Mouse (Mus musculus) megakaryocyte, adult 5-6 weeks (primary cell): ENCODE data around the gene Ap1g2. TPM values are rescaled to one million over a fixed set of nuclear protein-coding genes. Genes with fewer than 3 reads are reported as not detected.

Experiments used
- ATAC-seq: 2 replicates; pipeline ENCODE4 v1.8.0; 2016; ENCODE audit warnings: mild to moderate bottlenecking, inconsistent platforms; ENCODE audit not compliant: poor library complexity, severe bottlenecking
- total RNA-seq, 2 experiments: library from RNA; stranded (forward) in 1 of 2; stranded (reverse) in 1 of 2; fragments of 153-499, 151-499 nt in 1 of 2; fragments of 221-1000, 200-1000 nt in 1 of 2; gene quantifications; 2 replicates each; pipeline versions ENCODE4 v1.2.3 to v1.2.4; 2015 to 2017

The Ap1g2 gene
- total RNA-seq, 2 experiments from 2014 or later = 11.8 to 46.7 TPM

- ATAC-seq = peak; percentile 74
These were observed 43.8 kb downstream of the Ap1g2 start for GRCm38 (mm10) chr14:55062626-55063025.

GRCm38 (mm10) chr14:55061845-55062244, 44.5 kb downstream of the Ap1g2 start:
- no peak for ATAC-seq

GRCm38 (mm10) chr14:55059931-55060330, 46.5 kb downstream of the Ap1g2 start:
- ATAC-seq = no peak

GRCm38 (mm10) chr14:55059009-55059408, 47.4 kb downstream of the Ap1g2 start:
- no peak for ATAC-seq

GRCm38 (mm10) chr14:55055167-55055834, 51.1 kb downstream of the Ap1g2 start:
- ATAC-seq = peak; percentile 71

- ATAC-seq = no peak; the same call in 1 of the 2 replicates
These were observed 52.1 kb downstream of the Ap1g2 start for GRCm38 (mm10) chr14:55054191-55054749.

- no peak for ATAC-seq
These were observed 52.6 kb downstream of the Ap1g2 start for GRCm38 (mm10) chr14:55053708-55054190.

GRCm38 (mm10) chr14:55053050-55053449, 53.3 kb downstream of the Ap1g2 start:
- no peak for ATAC-seq

- no peak for ATAC-seq
These were observed 53.9 kb downstream of the Ap1g2 start for GRCm38 (mm10) chr14:55052496-55052895.

Other genes starting within 250 kb of the Ap1g2 start
- gene Homez, start 235.6 kb downstream of the Ap1g2 start, total RNA-seq (2015) = 6.3 and 6.8 TPM in 2 replicates
- 4.6 and 13.3 TPM in 2 replicates for gene Homez, start 235.6 kb downstream of the Ap1g2 start, total RNA-seq (2017)
- 9.8 and 11.9 TPM in 2 replicates for gene Ppp1r3e, start 229.0 kb downstream of the Ap1g2 start, total RNA-seq (2015)
- 0.22 and 1.8 TPM in 2 replicates for gene Ppp1r3e, start 229.0 kb downstream of the Ap1g2 start, total RNA-seq (2017)
- 2.1 and 3.0 TPM in 2 replicates for gene Bcl2l2, start 223.2 kb downstream of the Ap1g2 start, total RNA-seq (2015)
- gene Bcl2l2, start 223.2 kb downstream of the Ap1g2 start, total RNA-seq (2017) = 4.4 and 6.2 TPM in 2 replicates
- gene Gm20521, start 223.2 kb downstream of the Ap1g2 start, total RNA-seq (2015) = not detected in 2 replicates
- not detected in 2 replicates for gene Gm20521, start 223.2 kb downstream of the Ap1g2 start, total RNA-seq (2017)
- gene Pabpn1, start 214.1 kb downstream of the Ap1g2 start, total RNA-seq (2015) = 48.9 and 67.2 TPM in 2 replicates
- gene Pabpn1, start 214.1 kb downstream of the Ap1g2 start, total RNA-seq (2017) = 153 and 165 TPM in 2 replicates
- 0.11 and 0.56 TPM in 2 replicates for gene Slc22a17, start 193.5 kb downstream of the Ap1g2 start, total RNA-seq (2015)
- gene Slc22a17, start 193.5 kb downstream of the Ap1g2 start, total RNA-seq (2017) = 0.73 TPM in 1 of 2 replicates, not detected in the other
- gene Efs, start 180.5 kb downstream of the Ap1g2 start, total RNA-seq (2015) = not detected in 2 replicates
- gene Efs, start 180.5 kb downstream of the Ap1g2 start, total RNA-seq (2017) = not detected in 2 replicates
- gene Il25, start 173.9 kb downstream of the Ap1g2 start, total RNA-seq (2015) = not detected in 2 replicates
- not detected in 2 replicates for gene Il25, start 173.9 kb downstream of the Ap1g2 start, total RNA-seq (2017)
- gene Cmtm5, start 170.3 kb downstream of the Ap1g2 start, total RNA-seq (2015) = not detected in 2 replicates
- not detected in 2 replicates for gene Cmtm5, start 170.3 kb downstream of the Ap1g2 start, total RNA-seq (2017)
- not detected in 2 replicates for gene Myh6, start 139.7 kb downstream of the Ap1g2 start, total RNA-seq (2015)
- gene Myh6, start 139.7 kb downstream of the Ap1g2 start, total RNA-seq (2017) = not detected in 2 replicates
- gene Gm17428, start 129.7 kb downstream of the Ap1g2 start, total RNA-seq (2015) = not detected in 2 replicates
- gene Gm17428, start 129.7 kb downstream of the Ap1g2 start, total RNA-seq (2017) = not detected in 2 replicates
- not detected in 2 replicates for gene Myh7, start 112.0 kb downstream of the Ap1g2 start, total RNA-seq (2015)
- gene Myh7, start 112.0 kb downstream of the Ap1g2 start, total RNA-seq (2017) = not detected in 2 replicates
- 56.1 and 56.9 TPM in 2 replicates for gene Ngdn, start 91.1 kb downstream of the Ap1g2 start, total RNA-seq (2015)
- gene Ngdn, start 91.1 kb downstream of the Ap1g2 start, total RNA-seq (2017) = 32.9 and 52.7 TPM in 2 replicates
- gene Zfhx2, start 14.3 kb downstream of the Ap1g2 start, total RNA-seq (2015) = 2.0 and 2.1 TPM in 2 replicates
- 1.1 and 1.3 TPM in 2 replicates for gene Zfhx2, start 14.3 kb downstream of the Ap1g2 start, total RNA-seq (2017)
- 5.4 and 6.9 TPM in 2 replicates for gene Thtpa, start 11.8 kb downstream of the Ap1g2 start, total RNA-seq (2015)
- gene Thtpa, start 11.8 kb downstream of the Ap1g2 start, total RNA-seq (2017) = 5.9 and 7.2 TPM in 2 replicates
- not detected in 2 replicates for gene Jph4, start 10.3 kb upstream of the Ap1g2 start, total RNA-seq (2015)
- gene Jph4, start 10.3 kb upstream of the Ap1g2 start, total RNA-seq (2017) = not detected in 2 replicates
- gene Dhrs2, start 115.4 kb upstream of the Ap1g2 start, total RNA-seq (2015) = not detected in 2 replicates
- gene Dhrs2, start 115.4 kb upstream of the Ap1g2 start, total RNA-seq (2017) = 0.45 TPM in 1 of 2 replicates, not detected in the other